Mouse (Mus musculus) lung, embryonic 15.5 days (tissue): Measurements from ENCODE around the gene Lysmd4. TPM values are rescaled to one million over a fixed set of nuclear protein-coding genes. Genes with fewer than 3 reads are reported as not detected.
A peak's percentile ranks its signal among the peaks of the same experiment; 100 is the strongest.
"Not testable (repeated sequence)": the region's sequence is repeated elsewhere in the genome, so short reads cannot be mapped to it uniquely, and the experiment has no call there.

ENCODE experiments used
- ATAC-seq: fragments of 200-750 bp; cut with Nextera tagmentation; 2 replicates; pipeline ENCODE4 v1.8.0; 2017; ENCODE audit warnings: moderate number of reproducible peaks, borderline replicate concordance; ENCODE audit not compliant: low FRiP score, low TSS enrichment; ENCODE audit errors: extremely low read depth
- H3K27ac ChIP-seq: fragments of 300-500 bp; sonication (generic); 2 replicates; pipeline ENCODE4 v1.5.1; 2015; ENCODE audit warnings: moderate library complexity, mild to moderate bottlenecking, inconsistent platforms
- H3K27me3 ChIP-seq: fragments of 300-500 bp; sonication (generic); 2 replicates; pipeline ENCODE4 v1.6.1; 2015; ENCODE audit warnings: inconsistent platforms
- H3K36me3 ChIP-seq: fragments of 300-500 bp; sonication (generic); 2 replicates; pipeline ENCODE4 v1.6.1; 2015; ENCODE audit warnings: inconsistent platforms
- H3K4me1 ChIP-seq: fragments of 300-500 bp; sonication (generic); 2 replicates; pipeline ENCODE4 v1.6.1; 2015; ENCODE audit warnings: inconsistent platforms
- H3K4me2 ChIP-seq: fragments of 300-500 bp; sonication (generic); 2 replicates; pipeline ENCODE4 v1.6.1; 2015; ENCODE audit warnings: inconsistent platforms, mild to moderate bottlenecking, moderate library complexity
- H3K4me3 ChIP-seq: fragments of 300-500 bp; sonication (generic); 2 replicates; pipeline ENCODE4 v1.5.1; 2015; ENCODE audit warnings: mild to moderate bottlenecking, inconsistent platforms
- H3K9ac ChIP-seq: fragments of 300-500 bp; sonication (generic); 2 replicates; pipeline ENCODE4 v1.6.1; 2015; ENCODE audit warnings: inconsistent platforms
- H3K9me3 ChIP-seq: fragments of 300-500 bp; sonication (generic); 2 replicates; pipeline ENCODE4 v1.6.1; 2016; ENCODE audit warnings: inconsistent platforms
- WGBS: fragments of 180-500 bp; shearing (Covaris S2); methylation state at CpG from one replicate; pipeline ENCODE4 v1.1.7; 2015; 5-methylcytosine and 5-hydroxymethylcytosine counted together
- polyA plus RNA-seq: library from polyadenylated mRNA; unstranded; fragments of >200 nt; fragmentation: Nextera tagmentation; extraction: Ambion mirVana; gene quantifications from 2 replicates; pipeline ENCODE4 v1.2.1, GENCODE M21; 2015

Gene Lysmd4
- polyA plus RNA-seq, 1 experiment from 2014 or later: 14.6 TPM

DNA sequence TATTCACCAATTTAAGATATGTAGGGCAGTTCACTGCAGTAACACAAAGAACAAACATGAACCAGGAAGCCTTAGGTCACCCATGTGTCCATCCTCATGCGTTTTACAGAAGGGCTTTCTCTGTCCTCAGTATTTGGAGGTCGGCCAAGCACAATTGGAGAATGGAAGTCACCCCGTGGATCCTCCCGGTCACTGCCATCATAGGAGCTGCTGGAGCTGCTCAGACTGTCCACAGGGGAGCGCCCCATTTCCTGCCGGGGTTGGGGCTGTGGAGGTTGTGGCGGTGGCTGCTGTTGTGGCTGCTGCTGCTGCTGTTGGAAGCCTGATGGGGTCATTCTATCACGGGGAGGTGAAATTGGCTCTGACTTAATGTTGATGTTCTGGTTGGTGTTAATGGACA lies 12.5 kb downstream of the Lysmd4 start:
- Histone ChIP-seq H3K27ac (no peak overlapping the region), H3K4me1 (no peaks in the 10 kb centered on the region), H3K27me3 (no peaks in the 10 kb centered on the region), H3K4me2 (no peak overlapping the region), H3K9me3 (no peaks in the 10 kb centered on the region), H3K4me3 (no peak overlapping the region), H3K36me3 (peaks cover 63% of the 10 kb centered on the region), H3K9ac (no peak overlapping the region)
- ATAC-seq: no peak
- WGBS: 58% methylated on average over 8 of the region's 8 CpGs

DNA sequence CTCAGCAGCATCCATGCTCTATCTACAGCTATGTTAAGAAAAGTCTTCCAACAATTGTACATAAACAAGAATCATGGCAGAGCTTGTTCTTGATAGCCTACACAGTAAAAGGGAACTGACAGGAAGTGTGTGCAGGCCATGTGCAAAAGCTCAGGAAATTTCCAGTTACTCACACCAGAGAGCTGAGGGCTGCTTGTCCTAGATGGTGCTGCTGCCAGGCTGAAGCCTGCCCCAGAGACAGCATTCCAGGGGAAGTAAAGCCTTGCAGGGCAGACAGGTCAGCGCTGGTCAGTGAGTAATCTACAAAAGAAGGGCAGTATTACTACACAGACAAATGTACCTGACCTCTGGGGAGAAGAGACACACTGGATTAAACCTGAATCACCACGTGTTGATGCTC lies 14.0 kb downstream of the Lysmd4 start:
- no peak overlapping the region for H3K4me2 ChIP-seq
- no peak overlapping the region for H3K27ac ChIP-seq
- H3K9ac ChIP-seq: no peak overlapping the region
- no peaks in the 10 kb centered on the region for H3K27me3 ChIP-seq
- H3K36me3 ChIP-seq: peaks cover 63% of the 10 kb centered on the region
- ATAC-seq: no peak
- H3K4me1 ChIP-seq: no peaks in the 10 kb centered on the region
- no peaks in the 10 kb centered on the region for H3K9me3 ChIP-seq
- 84% methylated on average over 2 of the region's 2 CpGs for WGBS
- H3K4me3 ChIP-seq: no peak overlapping the region

DNA sequence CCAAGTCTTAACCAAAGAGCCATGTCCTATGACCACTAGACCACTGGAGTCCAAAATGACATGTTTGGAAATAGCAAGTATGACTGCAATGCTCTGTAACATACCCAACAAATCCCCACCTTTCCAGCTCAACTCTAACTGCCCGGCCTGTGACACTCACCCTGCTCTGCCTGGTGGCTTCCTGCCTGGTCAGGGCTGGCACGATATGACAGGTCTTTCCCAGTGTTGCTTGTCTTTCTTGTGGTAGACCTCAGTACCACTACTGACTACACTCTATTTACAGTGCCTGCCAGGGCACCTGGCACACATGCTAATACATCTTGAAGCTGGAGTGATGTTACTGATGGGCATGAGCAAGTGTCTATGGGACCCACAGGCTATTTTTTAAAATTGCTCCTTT lies 15.4 kb downstream of the Lysmd4 start:
- Histone ChIP-seq H3K27me3 (no peaks in the 10 kb centered on the region), H3K4me1 (peaks cover 6% of the 10 kb centered on the region; the same call in 1 of the 2 replicates), H3K4me3 (no peak overlapping the region), H3K9me3 (no peaks in the 10 kb centered on the region), H3K36me3 (peaks cover 51% of the 10 kb centered on the region), H3K4me2 (no peak overlapping the region), H3K9ac (no peak overlapping the region), H3K27ac (no peak overlapping the region)
- ATAC-seq: no peak
- 92% methylated on average over 2 of the region's 2 CpGs for WGBS

DNA sequence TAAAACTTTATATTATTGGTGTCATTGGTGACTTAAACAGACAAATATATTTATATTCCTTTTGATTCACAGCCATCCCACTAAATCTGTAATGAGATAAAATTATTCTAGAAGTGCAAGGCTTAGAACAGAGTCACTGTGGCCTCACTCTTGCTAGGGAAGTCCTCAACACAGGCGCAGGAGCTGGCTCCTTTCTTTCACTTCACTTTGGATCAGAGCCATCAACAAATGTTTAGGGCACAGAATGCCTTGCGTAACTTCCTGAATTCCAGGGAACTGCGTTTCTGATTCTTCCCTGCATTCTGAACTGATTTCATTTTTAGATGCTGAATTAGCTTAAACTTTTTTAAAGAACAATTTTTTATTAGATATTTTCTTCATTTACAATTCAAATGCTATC lies 19.6 kb downstream of the Lysmd4 start:
- Histone ChIP-seq H3K36me3 (peaks cover 21% of the 10 kb centered on the region), H3K4me2 (no peak overlapping the region), H3K9me3 (no peaks in the 10 kb centered on the region), H3K27me3 (no peaks in the 10 kb centered on the region), H3K27ac (peak overlapping the region; percentile 47), H3K4me3 (no peak overlapping the region), H3K4me1 (peaks cover 16% of the 10 kb centered on the region; the same call in 1 of the 2 replicates), H3K9ac (no peak overlapping the region)
- ATAC-seq: no peak
- 35% methylated on average over 3 of the region's 3 CpGs for WGBS

DNA sequence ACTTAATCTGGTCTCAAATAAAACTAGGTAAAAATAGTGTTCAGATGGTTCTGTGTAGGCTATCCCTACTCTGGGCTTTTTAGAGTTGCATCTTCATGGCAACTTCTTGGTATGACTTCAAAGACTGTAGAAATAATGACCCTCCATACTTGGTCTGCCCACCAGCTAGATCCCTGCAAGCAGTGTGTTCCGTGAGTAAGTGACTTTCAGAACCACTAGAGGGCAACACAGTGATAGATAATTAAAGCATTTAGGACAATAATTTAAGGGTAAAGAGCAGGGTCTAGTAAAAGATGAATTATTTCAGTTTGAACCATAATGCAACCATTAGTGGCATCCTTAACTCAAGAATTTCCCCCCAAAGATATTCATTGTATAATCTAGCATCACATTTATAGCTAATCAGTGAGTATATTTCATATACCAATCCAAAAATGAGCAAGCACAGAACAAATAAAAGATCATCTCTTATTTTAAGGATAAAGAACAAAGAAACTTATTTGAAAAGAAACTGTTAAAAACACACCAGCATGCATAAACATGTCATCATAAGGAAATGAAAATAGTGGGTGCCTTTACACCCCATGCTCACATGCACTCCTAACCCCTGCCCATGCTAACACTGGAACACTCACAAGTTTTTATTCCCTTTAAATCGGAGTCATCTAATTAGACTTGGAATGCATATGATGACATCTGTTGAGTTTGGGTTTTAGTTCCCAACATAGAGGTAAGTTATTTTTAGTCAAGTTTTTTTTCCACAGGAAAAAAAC lies 21.0 kb downstream of the Lysmd4 start:
- Histone ChIP-seq H3K9me3 (no peaks in the 10 kb centered on the region), H3K9ac (no peak overlapping the region), H3K4me2 (no peak overlapping the region), H3K4me1 (peaks cover 16% of the 10 kb centered on the region; the same call in 1 of the 2 replicates), H3K4me3 (no peak overlapping the region), H3K36me3 (peaks cover 23% of the 10 kb centered on the region), H3K27me3 (no peaks in the 10 kb centered on the region), H3K27ac (no peak overlapping the region)
- ATAC-seq: no peak
- WGBS: 46% methylated on average over 2 of the region's 2 CpGs

DNA sequence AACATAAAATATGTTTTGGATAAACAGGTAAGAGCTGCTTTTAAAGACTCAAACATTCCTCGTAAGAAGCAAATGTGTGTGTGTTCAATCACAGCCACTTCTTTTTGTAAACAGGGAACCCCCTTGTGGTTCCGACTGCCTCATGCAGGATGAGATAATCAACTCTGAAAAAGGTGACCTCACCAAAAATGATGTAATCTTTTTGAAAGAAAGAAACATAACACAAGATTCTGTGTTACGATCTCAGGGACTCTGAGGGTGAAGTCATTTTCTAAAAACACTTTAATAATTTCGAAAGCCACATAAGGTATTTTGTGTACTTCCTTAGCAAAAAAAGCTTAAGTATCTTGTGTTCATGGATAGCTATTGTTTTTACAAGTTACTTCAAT lies 21.5 kb downstream of the Lysmd4 start:
- Histone ChIP-seq H3K4me3 (no peak overlapping the region), H3K4me2 (no peak overlapping the region), H3K27ac (no peak overlapping the region), H3K9ac (no peak overlapping the region), H3K27me3 (no peaks in the 10 kb centered on the region), H3K9me3 (no peaks in the 10 kb centered on the region), H3K36me3 (peaks cover 20% of the 10 kb centered on the region), H3K4me1 (peaks cover 16% of the 10 kb centered on the region; the same call in 1 of the 2 replicates)
- WGBS: 39% methylated on average over 4 of the region's 4 CpGs
- ATAC-seq: no peak

DNA sequence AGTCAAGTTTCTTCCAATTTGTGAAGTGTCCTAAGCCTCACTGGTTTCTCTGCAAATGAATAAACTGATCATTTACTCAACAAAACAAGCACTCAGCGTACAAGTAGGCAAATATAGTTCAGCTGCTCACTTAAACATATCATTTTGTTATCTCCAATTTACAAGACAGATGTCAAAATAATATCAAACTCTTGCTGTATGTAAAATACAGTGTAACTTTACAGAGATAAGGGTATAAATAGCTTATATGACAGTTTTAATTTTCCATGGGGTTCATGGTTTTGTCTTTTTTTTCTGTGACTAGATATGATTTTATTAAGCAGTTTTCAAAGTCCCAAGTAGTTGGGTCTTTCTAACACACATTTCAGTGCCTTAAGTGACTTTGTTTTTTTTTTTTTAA lies 22.9 kb downstream of the Lysmd4 start:
- H3K27me3 ChIP-seq: no peaks in the 10 kb centered on the region
- H3K9ac ChIP-seq: no peak overlapping the region
- 64% methylated on average over 1 of the region's 1 CpGs for WGBS
- H3K9me3 ChIP-seq: no peaks in the 10 kb centered on the region
- H3K36me3 ChIP-seq: peaks cover 13% of the 10 kb centered on the region
- H3K4me2 ChIP-seq: no peak overlapping the region
- H3K4me1 ChIP-seq: peaks cover 18% of the 10 kb centered on the region; the same call in 1 of the 2 replicates
- H3K27ac ChIP-seq: no peak overlapping the region
- ATAC-seq: no peak
- no peak overlapping the region for H3K4me3 ChIP-seq

DNA sequence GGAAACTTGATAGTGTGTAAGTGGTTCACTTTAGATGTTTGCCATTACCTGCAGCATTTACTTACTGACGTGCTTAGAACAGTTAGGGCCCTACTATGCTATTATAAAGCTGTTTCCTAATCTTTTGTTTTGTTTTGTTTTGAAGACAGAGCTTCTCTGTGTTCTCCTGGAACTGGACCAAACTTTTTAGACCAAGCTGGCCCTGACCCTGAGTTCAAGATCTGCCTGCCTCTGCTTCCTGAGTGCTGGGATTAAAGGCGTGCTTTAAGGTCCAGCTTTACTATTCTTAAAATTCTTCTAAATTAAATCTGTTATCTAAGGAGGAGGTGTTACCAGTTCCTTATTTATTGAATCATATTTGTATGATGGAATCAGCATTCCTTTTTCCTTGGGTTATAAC lies 23.7 kb downstream of the Lysmd4 start:
- Histone ChIP-seq H3K36me3 (peaks cover 16% of the 10 kb centered on the region), H3K4me3 (no peak overlapping the region), H3K9ac (no peak overlapping the region), H3K4me1 (peaks cover 18% of the 10 kb centered on the region; the same call in 1 of the 2 replicates), H3K27ac (no peak overlapping the region), H3K4me2 (no peak overlapping the region), H3K27me3 (no peaks in the 10 kb centered on the region), H3K9me3 (no peaks in the 10 kb centered on the region)
- 62% methylated on average over 2 of the region's 2 CpGs for WGBS
- no peak for ATAC-seq

DNA sequence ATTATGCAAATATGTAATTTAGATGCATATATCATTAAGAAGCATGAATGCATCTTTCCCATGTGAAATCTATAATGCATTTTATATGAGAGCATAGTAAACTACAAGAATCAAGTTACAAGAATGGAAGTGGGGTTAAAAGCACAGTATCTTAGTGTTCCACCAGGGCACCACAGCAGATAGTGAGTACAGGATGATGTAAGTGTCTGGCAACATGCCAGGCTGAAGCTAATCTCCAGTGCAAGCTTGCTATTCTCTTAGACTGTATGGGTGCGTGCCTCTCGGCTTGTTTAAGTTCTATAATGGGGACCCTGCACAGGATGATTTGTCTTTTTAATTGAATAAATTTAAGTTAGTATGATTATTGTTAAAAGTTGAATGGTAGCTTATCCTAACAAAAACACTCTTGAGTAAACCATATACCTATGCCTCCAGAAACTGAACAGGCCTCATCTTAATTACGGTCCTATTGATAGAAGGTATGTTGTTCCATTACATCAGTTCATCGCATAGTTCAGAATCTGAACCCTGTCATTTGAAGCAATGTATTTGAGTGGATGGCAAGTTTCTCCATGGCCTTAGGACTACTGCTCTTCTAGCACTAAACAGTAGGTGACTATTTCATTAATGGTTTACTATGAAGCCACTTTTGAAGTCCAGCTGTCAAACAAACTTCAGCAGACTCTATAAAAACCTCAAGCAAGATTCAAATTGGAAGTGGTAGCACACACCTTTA lies 37.7 kb downstream of the Lysmd4 start:
- Histone ChIP-seq H3K4me1 (no peaks in the 10 kb centered on the region), H3K9ac (no peak overlapping the region), H3K27me3 (no peaks in the 10 kb centered on the region), H3K4me2 (no peak overlapping the region), H3K36me3 (peaks cover 28% of the 10 kb centered on the region), H3K4me3 (no peak overlapping the region), H3K9me3 (no peaks in the 10 kb centered on the region), H3K27ac (no peak overlapping the region)
- WGBS: 67% methylated on average over 4 of the region's 4 CpGs
- ATAC-seq: no peak

DNA sequence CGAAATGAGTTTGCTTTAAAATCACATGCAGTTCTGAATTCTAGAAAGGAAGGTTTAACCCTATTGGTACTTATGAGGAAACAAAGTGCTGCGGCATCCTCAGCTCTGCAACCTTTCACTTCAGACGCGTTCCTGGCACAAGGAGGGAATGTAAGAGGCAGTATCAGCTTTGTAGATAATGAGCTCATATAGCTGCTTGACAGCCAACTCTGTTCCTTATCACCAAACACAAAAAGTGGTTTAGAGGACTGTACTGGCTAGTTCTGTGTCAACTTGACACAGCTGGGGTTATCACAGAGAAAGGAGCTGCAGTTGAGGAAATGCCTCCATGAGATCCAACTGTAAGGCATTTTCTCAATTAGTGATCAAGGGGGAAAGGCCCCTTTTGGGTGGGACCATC lies 48.1 kb downstream of the Lysmd4 start:
- not testable (repeated sequence) for H3K4me3 ChIP-seq, H3K9me3 ChIP-seq, H3K27me3 ChIP-seq, H3K4me2 ChIP-seq, H3K27ac ChIP-seq, H3K4me1 ChIP-seq, ATAC-seq, H3K9ac ChIP-seq
- peaks cover 13% of the 10 kb centered on the region; the same call in 1 of the 2 replicates for H3K36me3 ChIP-seq
- 42% methylated on average over 4 of the region's 4 CpGs for WGBS

DNA sequence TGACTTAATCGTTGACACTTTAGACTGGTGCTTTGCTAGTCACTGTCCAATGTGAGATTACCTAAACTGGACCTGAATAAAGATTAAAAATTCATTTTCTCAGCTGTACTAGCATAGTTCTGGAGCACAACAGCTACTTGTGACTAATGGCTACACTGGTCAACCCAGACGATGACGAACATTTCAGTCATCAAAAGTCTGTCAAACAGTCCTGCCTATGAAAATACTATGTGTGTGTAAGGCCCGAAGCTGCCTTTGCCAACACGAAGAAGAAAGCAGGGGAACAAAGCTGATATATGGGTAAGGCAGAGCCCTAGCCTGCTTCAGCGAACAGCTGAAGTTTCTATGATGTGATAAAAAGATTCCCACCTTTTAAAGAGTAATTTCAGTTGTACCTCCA lies 61.2 kb downstream of the Lysmd4 start:
- WGBS: 88% methylated on average over 6 of the region's 6 CpGs
- Histone ChIP-seq H3K27me3 (no peaks in the 10 kb centered on the region), H3K36me3 (peaks cover 3% of the 10 kb centered on the region; the same call in 1 of the 2 replicates), H3K9me3 (no peaks in the 10 kb centered on the region), H3K4me2 (no peak overlapping the region), H3K27ac (no peak overlapping the region), H3K4me3 (no peak overlapping the region), H3K4me1 (0 out of 2 replicates have a peak, but pooled peaks cover 3% of the 10 kb centered on the region), H3K9ac (no peak overlapping the region)
- ATAC-seq: no peak

DNA sequence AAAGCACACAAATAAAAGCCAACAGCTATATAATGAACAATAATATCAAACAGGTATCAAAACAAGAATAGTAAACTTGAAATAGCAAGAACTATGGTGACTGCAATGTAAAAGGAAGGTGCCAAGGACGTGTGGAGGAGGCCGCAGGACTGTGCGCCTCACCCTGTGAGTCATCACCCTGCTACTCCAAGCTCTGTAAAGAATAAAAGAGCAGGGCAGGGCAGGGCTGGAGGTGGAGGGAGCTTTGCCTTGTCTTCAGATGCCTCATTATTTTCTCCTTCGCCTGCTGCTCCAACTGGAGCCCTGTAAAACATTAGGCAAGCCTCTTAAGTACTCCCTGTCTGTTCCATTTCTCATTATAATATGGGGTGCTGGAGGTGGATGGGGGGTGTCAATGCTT lies 65.1 kb downstream of the Lysmd4 start:
- 84% methylated on average over 4 of the region's 4 CpGs for WGBS

More for the DNA sequence above, 65.1 kb downstream of the Lysmd4 start:
- H3K36me3 ChIP-seq: no peaks in the 10 kb centered on the region
- no peak overlapping the region for H3K4me3 ChIP-seq
- ATAC-seq: no peak
- H3K9me3 ChIP-seq: no peaks in the 10 kb centered on the region
- no peak overlapping the region for H3K27ac ChIP-seq
- H3K9ac ChIP-seq: no peak overlapping the region
- H3K4me1 ChIP-seq: 0 out of 2 replicates have a peak, but pooled peaks cover 3% of the 10 kb centered on the region
- no peaks in the 10 kb centered on the region for H3K27me3 ChIP-seq
- H3K4me2 ChIP-seq: no peak overlapping the region
